Mouse (Mus musculus) B cell, adult 62 days (primary cell): ENCODE measurements around the gene Zfp157. TPM values are rescaled to one million over a fixed set of nuclear protein-coding genes. Genes with fewer than 3 reads are reported as not detected.

Source experiments
- total RNA-seq: library from RNA; stranded (reverse); gene quantifications from 4 replicates; pipeline ENCODE4 v1.2.4, GENCODE M21; 2023

Gene Zfp157
- 19.0 to 21.8 TPM (median 20.3 TPM) in 4 replicates for total RNA-seq

GRCm38 (mm10) chr5:138441286-138442194 is at the start of gene Zfp157:
TSS of gene Zfp157 (plus strand) at chr5:138441468.

Other genes starting within 250 kb of the Zfp157 start
- gene Mblac1, start 247.2 kb upstream of the Zfp157 start, total RNA-seq: 0.91 to 1.6 TPM (median 1.3 TPM) in 4 replicates
- not detected in 4 replicates for gene Nxpe5, start 215.6 kb upstream of the Zfp157 start, total RNA-seq
- gene Lamtor4, start 186.0 kb upstream of the Zfp157 start, total RNA-seq: 30.0 to 42.9 TPM (median 38.4 TPM) in 4 replicates
- 47.3 to 60.1 TPM (median 49.0 TPM) in 4 replicates for gene BC037034, start 177.4 kb upstream of the Zfp157 start, total RNA-seq
- not detected in 4 replicates for gene Gal3st4, start 168.6 kb upstream of the Zfp157 start, total RNA-seq
- gene Gm43720, start 161.5 kb upstream of the Zfp157 start, total RNA-seq: not detected in 4 replicates
- gene Gpc2, start 161.5 kb upstream of the Zfp157 start, total RNA-seq: 2.0 to 3.0 TPM (median 2.0 TPM) in 4 replicates
- 0.12 TPM in 1 of 4 replicates, not detected in the others for gene Stag3, start 161.2 kb upstream of the Zfp157 start, total RNA-seq
- gene Pvrig, start 99.5 kb upstream of the Zfp157 start, total RNA-seq: 0.53 TPM in 1 of 4 replicates, not detected in the others
- not detected in 4 replicates for gene 1700123K08Rik, start 123.2 kb downstream of the Zfp157 start, total RNA-seq
- gene Zfp68, start 178.3 kb downstream of the Zfp157 start, total RNA-seq: 44.7 to 45.1 TPM (median 44.7 TPM) in 4 replicates
- 5.0 to 7.1 TPM (median 6.8 TPM) in 4 replicates for gene A430033K04Rik, start 181.4 kb downstream of the Zfp157 start, total RNA-seq